Mouse (Mus musculus) forebrain, postnatal 0 days (tissue): ENCODE measurements around the gene Prkaa1. TPM values are rescaled to one million over a fixed set of nuclear protein-coding genes. Genes with fewer than 3 reads are reported as not detected.

Source experiments
- ATAC-seq: fragments of 200-750 bp; cut with Nextera tagmentation; 2 replicates; pipeline ENCODE4 v1.8.0; 2017; ENCODE audit warnings: mild to moderate bottlenecking, moderate library complexity
- DNase-seq: peaks from one replicate; pipeline ENCODE4 v3.0.0-alpha.2; 2015
- H3K27ac ChIP-seq: fragments of 300-500 bp; sonication (generic); 2 replicates; pipeline ENCODE4 v1.5.1; 2014; ENCODE audit warnings: low read depth, mild to moderate bottlenecking, antibody characterized with exemption, low read length, moderate library complexity, mixed read lengths
- H3K27me3 ChIP-seq: fragments of 300-500 bp; sonication (generic); 2 replicates; pipeline ENCODE4 v1.6.1; 2014; ENCODE audit warnings: mild to moderate bottlenecking, low read length, mixed read lengths; ENCODE audit not compliant: insufficient read depth
- H3K36me3 ChIP-seq: fragments of 300-500 bp; sonication (generic); 2 replicates; pipeline ENCODE4 v1.6.1; 2014; ENCODE audit warnings: mild to moderate bottlenecking, moderate library complexity; ENCODE audit not compliant: insufficient read depth
- H3K4me1 ChIP-seq: fragments of 300-500 bp; sonication (generic); 2 replicates; pipeline ENCODE4 v1.6.1; 2014; ENCODE audit warnings: antibody characterized with exemption; ENCODE audit not compliant: insufficient read depth
- H3K4me2 ChIP-seq: fragments of 300-500 bp; sonication (generic); 2 replicates; pipeline ENCODE4 v1.6.1; 2014; ENCODE audit warnings: low read depth, mild to moderate bottlenecking, moderate library complexity
- H3K4me3 ChIP-seq: fragments of 300-500 bp; sonication (generic); 2 replicates; pipeline ENCODE4 v1.5.1; 2014; ENCODE audit warnings: low read depth, low read length, mixed read lengths
- H3K9ac ChIP-seq: fragments of 300-500 bp; sonication (generic); 2 replicates; pipeline ENCODE4 v1.6.1; 2014; ENCODE audit warnings: mild to moderate bottlenecking
- H3K9me3 ChIP-seq: fragments of 300-500 bp; sonication (generic); 2 replicates; pipeline ENCODE4 v1.6.1; 2016; ENCODE audit warnings: low read length
- CTCF ChIP-seq: sonication (generic); IDR thresholded peaks from 2 replicates; pipeline ENCODE4 v1.5.1; 2016; ENCODE audit warnings: antibody characterized with exemption, control low read depth, low read depth
- WGBS: fragments of 180-500 bp; shearing (Covaris S2); extraction: QIAGEN DNeasy Blood & Tissue Kit; methylation state at CpG from one replicate; pipeline ENCODE4 v1.1.7; 2014; 5-methylcytosine and 5-hydroxymethylcytosine counted together
- polyA plus RNA-seq: library from polyadenylated mRNA; unstranded; fragments of >200 nt; fragmentation: Nextera tagmentation; extraction: Ambion mirVana; gene quantifications from 2 replicates; pipeline ENCODE4 v1.2.1, GENCODE M21; 2015
- total RNA-seq: library from RNA; depleted of rRNA; stranded (reverse); fragments of >200 nt; gene quantifications from 2 replicates; pipeline ENCODE4 v1.2.3, GENCODE M21; 2014; rRNA removed

Prkaa1 gene
- total RNA-seq (19.7 and 24.1 TPM in 2 replicates), polyA plus RNA-seq (7.7 and 10.8 TPM in 2 replicates)

GRCm38 (mm10) chr15:5143361-5144020, at the start of gene Prkaa1:
Gene Prkaa1, plus strand, starts transcription at chr15:5143861.
- peak; percentile 94 for ATAC-seq
- H3K9me3 ChIP-seq, result no peaks in the 10 kb centered on the region
- H3K27me3 ChIP-seq, result no peaks in the 10 kb centered on the region
- H3K4me1 ChIP-seq, result peaks cover 9% of the 10 kb centered on the region
- 1% methylated on average over 69 of the region's 80 CpGs for WGBS
- peak within 1 kb of the TSS; percentile 91 for H3K9ac ChIP-seq
- peak; percentile 86 for DNase-seq
- peak within 1 kb of the TSS; percentile 58 for H3K4me2 ChIP-seq
- peak within 1 kb of the TSS; percentile 93 for H3K4me3 ChIP-seq
- H3K27ac ChIP-seq, result peak within 1 kb of the TSS; percentile 90
- peak; percentile 21; the same call in 1 of the 2 replicates for TF ChIP-seq CTCF
- no peaks in the 10 kb centered on the region for H3K36me3 ChIP-seq

GRCm38 (mm10) chr15:5095534-5096301, 47.9 kb upstream of the Prkaa1 start:
- Histone ChIP-seq H3K4me1 (no peaks in the 10 kb centered on the region), H3K4me2 (no peak overlapping the region), H3K9me3 (no peaks in the 10 kb centered on the region), H3K9ac (no peak overlapping the region), H3K27ac (no peak overlapping the region), H3K4me3 (no peak overlapping the region), H3K27me3 (no peaks in the 10 kb centered on the region), H3K36me3 (no peaks in the 10 kb centered on the region)
- WGBS, result 90% methylated on average over 11 of the region's 11 CpGs
- no peak for ATAC-seq
- no peak for DNase-seq
- TF ChIP-seq CTCF, result no peak

- no peak for ATAC-seq
- no peak for DNase-seq
- H3K36me3 ChIP-seq, result no peaks in the 10 kb centered on the region
- H3K4me3 ChIP-seq, result no peak overlapping the region
- no peak for TF ChIP-seq CTCF
- H3K9me3 ChIP-seq, result no peaks in the 10 kb centered on the region
- no peak overlapping the region for H3K27ac ChIP-seq
- H3K4me2 ChIP-seq, result no peak overlapping the region
- no peaks in the 10 kb centered on the region for H3K4me1 ChIP-seq
- 94% methylated on average over 1 of the region's 1 CpGs for WGBS
- no peaks in the 10 kb centered on the region for H3K27me3 ChIP-seq
- no peak overlapping the region for H3K9ac ChIP-seq
These were observed 46.3 kb upstream of the Prkaa1 start for GRCm38 (mm10) chr15:5097376-5097775.

- Histone ChIP-seq H3K4me1 (no peaks in the 10 kb centered on the region), H3K27ac (no peak overlapping the region), H3K9ac (no peak overlapping the region), H3K9me3 (no peaks in the 10 kb centered on the region), H3K36me3 (no peaks in the 10 kb centered on the region), H3K4me2 (no peak overlapping the region), H3K4me3 (no peak overlapping the region), H3K27me3 (no peaks in the 10 kb centered on the region)
- WGBS, result 89% methylated on average over 4 of the region's 4 CpGs
- ATAC-seq (no peak), DNase-seq (no peak)
- no peak for TF ChIP-seq CTCF
These were observed 41.3 kb upstream of the Prkaa1 start for GRCm38 (mm10) chr15:5102312-5102711.

- Histone ChIP-seq H3K36me3 (no peaks in the 10 kb centered on the region), H3K9me3 (no peaks in the 10 kb centered on the region), H3K4me1 (no peaks in the 10 kb centered on the region), H3K9ac (no peak overlapping the region), H3K27ac (no peak overlapping the region), H3K4me2 (no peak overlapping the region), H3K4me3 (no peak overlapping the region), H3K27me3 (no peaks in the 10 kb centered on the region)
- no peak for DNase-seq
- TF ChIP-seq CTCF, result no peak
- ATAC-seq, result no peak; the same call in 1 of the 2 replicates
- 75% methylated on average over 6 of the region's 6 CpGs for WGBS
These were observed 37.8 kb upstream of the Prkaa1 start for GRCm38 (mm10) chr15:5105891-5106290.

GRCm38 (mm10) chr15:5106293-5106692, 37.4 kb upstream of the Prkaa1 start:
- TF ChIP-seq CTCF, result peak; percentile 56
- ATAC-seq, result peak; percentile 55
- WGBS, result 49% methylated on average over 2 of the region's 2 CpGs
- Histone ChIP-seq H3K4me2 (no peak overlapping the region), H3K27ac (no peak overlapping the region), H3K4me1 (no peaks in the 10 kb centered on the region), H3K27me3 (no peaks in the 10 kb centered on the region), H3K36me3 (no peaks in the 10 kb centered on the region), H3K9me3 (no peaks in the 10 kb centered on the region), H3K9ac (no peak overlapping the region), H3K4me3 (no peak overlapping the region)
- peak; percentile 49 for DNase-seq
